Mouse (Mus musculus) Muller cell, postnatal 12 days (primary cell): ENCODE results near the gene Lmntd2.
A peak's percentile ranks its signal among the peaks of the same experiment; 100 is the strongest.
"Not testable (repeated sequence)": the region's sequence is repeated elsewhere in the genome, so short reads cannot be mapped to it uniquely, and the experiment has no call there.

Source experiments
- DNase-seq: peaks from one replicate; pipeline ENCODE4 v3.0.0-alpha.2; 2015; ENCODE audit errors: inconsistent ontology term

Lmntd2 gene

GRCm38 (mm10) chr7:141213605-141214235 lies at the start of gene Lmntd2:
Gene Lmntd2 (minus strand): TSS chr7:141214080.
- no peak for DNase-seq

DNA sequence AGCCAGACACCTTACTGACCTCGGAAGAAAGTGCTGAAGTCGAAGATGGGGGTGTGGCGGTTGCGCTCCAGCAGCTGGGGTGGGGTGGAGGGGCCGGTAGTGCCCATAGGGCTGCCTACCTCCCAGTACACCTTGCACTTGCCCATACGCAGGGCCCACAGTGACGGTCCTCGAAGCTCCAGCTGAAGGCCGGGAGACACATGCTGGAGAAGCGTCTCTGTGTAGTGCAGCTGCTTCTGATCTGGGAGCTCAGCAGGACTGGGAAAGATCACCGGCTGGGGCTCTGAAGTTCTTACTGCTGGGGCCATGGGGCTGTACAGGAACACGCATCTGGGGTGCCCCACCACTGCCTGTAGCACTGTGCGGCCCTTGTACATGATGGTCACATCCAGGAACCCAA lies 49.8 kb upstream of the Lmntd2 start:
- no peak for DNase-seq

DNA sequence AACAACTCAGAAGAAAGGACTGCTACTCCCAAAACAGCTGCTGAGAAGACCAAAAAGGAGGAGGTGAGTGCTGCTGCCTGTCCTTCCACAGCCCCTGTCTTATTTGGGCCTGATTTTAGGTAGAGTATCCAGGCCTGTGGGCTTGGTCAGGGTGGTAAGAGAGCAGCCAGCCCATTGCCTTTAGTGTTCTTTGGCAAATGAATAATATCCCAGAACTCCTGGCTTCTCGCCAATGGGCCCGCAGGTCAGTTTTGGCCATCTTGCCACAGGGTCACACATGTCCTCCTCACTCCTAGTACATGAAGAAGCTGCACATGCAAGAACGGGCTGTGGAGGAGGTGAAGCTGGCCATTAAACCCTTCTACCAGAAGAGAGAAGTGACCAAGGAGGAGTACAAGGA lies 47.6 kb upstream of the Lmntd2 start:
- DNase-seq, result no peak

- DNase-seq, result no peak
These were observed 42.3 kb upstream of the Lmntd2 start for GRCm38 (mm10) chr7:141256159-141256558.

DNA sequence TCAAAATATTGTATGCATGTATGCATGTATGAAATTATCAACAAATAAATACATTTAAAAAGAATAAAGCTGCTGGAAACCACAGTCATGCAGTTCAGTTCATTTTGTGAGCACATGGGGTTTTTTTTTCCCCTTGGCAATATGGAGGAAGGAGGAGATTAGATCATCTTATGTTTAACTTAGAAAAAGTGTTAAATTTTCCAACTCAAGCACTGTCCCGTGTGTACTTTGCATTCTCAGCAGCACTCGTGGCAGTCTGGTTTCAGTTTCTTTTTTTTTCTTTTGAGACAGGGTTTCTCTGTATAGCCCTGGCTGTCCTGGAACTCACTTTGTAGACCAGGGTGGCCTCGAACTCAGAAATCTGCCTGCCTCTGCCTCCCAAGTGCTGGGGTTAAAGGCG lies 36.6 kb upstream of the Lmntd2 start:
- not testable (repeated sequence) for DNase-seq

GRCm38 (mm10) chr7:141231551-141231950 lies 17.7 kb upstream of the Lmntd2 start:
- no peak for DNase-seq

DNA sequence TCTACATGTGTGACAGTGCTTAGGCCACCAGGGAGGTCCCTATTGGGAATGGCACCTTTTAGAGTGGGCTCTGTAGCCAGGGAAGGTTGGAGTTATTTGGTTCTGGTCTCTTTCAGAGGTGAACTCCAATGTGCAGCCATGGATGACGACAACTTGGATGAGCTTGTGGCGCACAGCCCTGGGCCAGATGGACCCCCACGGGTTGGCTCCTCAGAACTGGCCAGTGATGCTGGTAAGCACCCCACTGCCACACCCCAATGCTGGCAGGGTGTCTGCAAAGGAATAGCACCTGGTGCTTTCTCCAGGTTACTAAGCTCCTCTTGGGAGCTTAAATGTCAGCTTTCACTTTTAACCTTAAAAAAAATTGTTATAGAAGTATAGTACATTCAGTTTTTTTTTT lies 17.2 kb upstream of the Lmntd2 start:
- no peak for DNase-seq

- peak; percentile 35 for DNase-seq
These were observed 16.7 kb upstream of the Lmntd2 start for GRCm38 (mm10) chr7:141230570-141230969.

DNA sequence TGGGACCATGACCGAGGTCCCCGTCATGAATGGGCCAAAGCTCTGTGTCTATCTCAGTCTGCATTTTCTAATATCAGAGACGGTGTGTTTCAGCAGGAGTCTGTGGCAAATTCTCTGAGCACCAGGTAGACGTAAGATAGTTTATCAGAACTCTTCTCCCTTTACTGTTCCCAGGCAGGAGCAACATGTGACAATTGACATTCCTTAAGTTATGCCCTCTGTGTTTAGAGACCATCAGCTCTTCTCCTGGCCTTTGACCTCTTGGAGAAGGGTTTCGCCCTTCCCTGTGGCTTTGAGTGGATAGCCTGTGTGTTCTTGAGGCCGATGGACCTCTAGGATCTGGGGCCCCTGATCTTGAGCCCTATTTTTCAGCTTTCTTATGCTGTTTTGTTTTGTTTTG lies 15.8 kb upstream of the Lmntd2 start:
- no peak for DNase-seq

GRCm38 (mm10) chr7:141228279-141229067 lies 14.6 kb upstream of the Lmntd2 start, which contains the start of gene Phrf1:
Gene Phrf1 (plus strand): TSS chr7:141228784.
- peak; percentile 93 for DNase-seq

DNA sequence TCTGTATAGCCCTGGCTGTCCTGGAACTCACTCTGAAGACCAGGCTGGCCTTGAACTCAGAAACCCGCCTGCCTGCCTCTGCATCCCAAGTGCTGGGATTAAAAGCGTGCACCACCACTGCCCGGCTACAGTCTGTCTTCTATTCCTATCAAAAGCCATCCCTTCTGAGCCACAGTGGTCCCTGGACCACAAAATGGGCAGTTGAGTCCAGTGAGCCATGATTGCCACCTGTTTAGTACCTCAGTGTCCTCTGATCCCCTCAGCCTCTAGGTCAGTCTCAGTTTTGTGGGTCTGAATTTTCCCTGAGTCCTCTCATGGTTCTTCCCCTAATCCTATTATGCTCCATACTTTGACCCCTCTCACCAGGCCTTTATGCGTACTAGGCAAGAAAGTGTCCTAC lies 13.9 kb upstream of the Lmntd2 start:
- DNase-seq, result no peak

GRCm38 (mm10) chr7:141226535-141226934 lies 12.7 kb upstream of the Lmntd2 start:
- DNase-seq, result no peak

- DNase-seq, result no peak
These were observed 8.9 kb upstream of the Lmntd2 start for GRCm38 (mm10) chr7:141222696-141223215.

DNA sequence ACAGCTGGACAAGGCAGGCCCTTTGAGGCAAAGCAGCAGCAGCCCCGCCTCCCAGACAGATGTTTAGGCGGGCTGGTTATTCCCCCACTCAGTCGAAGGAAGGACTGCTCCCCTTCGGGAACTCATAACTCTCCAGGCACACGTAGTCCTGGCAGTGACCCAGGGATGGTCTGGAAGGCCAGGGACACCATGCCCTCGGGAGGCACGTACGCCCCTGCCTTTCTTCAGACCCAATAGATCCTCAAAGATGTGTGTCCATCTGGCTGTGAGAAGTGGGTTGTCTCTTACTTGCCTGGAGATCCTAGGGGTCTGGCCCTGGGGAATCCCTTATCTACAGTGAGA lies 8.2 kb upstream of the Lmntd2 start:
- no peak for DNase-seq

DNA sequence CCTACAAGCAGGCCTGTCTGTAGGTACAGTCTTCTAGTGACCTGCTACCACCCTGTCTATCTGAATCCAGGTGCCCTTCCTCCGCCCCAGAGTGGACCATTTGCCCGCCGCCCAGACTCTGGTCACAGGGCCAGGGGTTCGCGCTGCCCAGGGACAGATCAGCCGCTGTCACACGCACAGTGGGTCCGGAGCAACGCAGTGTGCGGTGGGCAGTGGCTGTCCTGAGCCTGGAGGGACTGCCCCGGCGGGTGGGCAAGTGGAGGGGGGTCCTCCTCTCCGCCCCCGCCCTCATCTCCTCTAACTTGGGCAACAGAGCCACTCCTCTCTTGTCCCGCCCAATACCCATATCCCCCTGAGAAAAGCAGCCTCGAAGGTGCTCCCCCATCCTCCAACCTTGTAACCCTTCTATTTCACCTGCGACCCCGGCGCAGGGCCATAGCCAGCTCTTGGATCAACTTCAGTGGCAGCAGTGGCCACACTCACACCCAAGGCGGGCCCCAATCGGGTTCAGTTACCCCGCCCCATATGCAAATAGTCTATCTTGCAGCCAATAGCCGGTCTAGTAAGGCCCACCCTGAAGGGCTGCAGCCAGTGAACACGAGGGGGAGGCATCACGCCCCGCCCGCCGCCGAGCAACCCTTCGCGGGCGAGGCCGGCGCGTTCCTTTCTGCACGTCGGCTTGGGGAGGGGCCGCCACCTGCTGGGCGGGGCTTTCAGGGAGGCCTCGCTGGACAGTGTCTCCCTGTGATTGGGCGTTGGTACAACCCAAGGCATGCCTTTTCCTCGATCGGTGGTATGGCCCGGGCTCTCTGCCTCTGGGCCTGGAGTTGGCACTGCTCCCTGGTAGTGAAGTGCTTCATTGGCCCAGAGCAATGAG lies 7.6 kb upstream of the Lmntd2 start:
- peak; percentile 100 for DNase-seq

DNA sequence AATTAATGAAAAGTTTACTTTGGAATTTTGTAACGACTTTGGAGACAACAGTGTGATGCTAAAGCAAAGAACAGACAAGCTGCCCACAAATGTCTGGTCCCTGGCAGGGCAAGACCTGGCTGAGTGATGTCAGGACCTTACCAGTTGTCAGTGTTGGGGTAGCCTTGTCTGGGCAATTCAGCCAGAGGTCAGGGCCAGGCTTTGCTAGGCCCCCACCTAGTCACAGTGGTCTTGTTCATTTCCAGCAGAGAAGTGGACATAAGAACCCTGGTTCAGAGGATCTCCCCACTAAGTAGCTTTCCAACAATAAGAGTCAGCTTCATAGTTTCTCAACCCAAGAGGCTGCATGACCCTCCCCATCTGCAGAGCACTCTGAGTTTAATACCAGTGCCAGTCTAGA lies 6.5 kb upstream of the Lmntd2 start:
- no peak for DNase-seq

DNA sequence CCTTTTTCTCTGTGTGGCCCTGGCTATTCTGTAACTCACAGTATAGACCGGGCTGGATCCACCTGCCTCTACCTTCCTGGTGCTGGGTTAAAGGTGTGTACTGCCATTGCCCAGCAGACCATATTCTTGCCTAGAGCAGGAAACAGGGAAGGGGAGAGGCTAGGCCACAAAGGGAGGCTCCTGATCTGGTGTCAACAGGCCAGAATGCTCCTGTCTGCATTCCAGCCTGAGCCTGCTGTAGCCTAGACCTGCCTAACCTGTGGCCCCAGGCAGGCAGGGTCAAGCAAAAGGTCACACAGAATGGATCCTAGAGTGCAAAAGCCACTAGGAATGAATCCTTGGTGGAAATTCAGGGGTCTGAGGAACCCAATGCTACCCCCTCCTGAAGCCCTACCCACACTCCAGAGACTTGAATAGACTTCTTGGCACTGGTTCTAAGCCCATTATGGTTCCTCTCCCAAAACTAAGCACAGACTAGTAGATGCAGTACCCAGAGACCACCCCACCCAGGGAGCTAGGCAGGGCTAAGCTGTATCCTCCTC lies 5.7 kb upstream of the Lmntd2 start:
- no peak for DNase-seq

DNA sequence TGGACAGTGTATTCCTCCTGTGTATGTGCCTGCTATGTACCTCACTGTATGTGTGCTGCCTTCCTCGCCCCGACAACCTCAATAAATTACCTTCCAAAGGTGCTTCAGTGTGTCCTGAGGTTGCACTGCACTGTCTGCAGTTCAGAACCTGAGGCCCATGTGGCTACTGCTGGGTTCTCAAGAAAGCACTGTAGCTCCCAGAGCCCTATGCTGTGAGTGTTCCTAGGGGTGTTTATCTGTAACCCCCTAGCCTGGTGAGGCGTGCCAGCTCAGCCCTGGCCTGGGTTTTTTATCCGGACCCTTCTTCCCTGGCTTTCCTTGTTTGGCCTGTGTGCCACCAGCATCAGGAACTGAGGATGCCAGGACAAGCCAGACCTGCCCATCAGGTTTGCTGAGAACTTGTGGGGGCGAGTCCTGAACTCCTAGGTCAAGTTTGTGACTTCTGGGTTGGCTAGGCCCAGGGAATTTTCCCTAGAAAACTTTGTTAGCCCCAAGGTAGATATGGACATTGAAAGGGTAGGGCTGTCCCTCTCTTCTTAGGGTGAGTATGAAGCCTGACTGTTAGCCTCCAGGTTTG lies 4.8 kb upstream of the Lmntd2 start:
- DNase-seq, result no peak

DNA sequence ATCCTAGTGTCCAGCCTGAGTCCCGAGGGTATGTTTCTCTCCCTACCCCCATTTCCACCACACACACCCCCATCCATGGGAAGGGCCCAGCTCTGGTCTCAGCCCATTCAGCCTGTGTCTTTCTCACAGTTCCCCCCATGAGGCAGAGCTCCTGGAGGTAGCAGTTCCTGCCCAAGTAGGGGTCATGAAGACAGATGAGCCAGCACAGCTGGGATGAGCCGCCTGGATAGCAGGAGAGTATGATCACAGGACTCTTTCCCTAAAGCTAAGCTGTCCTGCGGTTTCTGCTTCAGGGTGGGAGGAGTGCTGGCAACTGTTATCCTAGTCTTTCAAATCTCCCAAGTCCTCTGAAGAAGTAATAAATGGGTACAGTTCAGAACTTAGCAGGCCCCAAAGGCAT lies 4.3 kb upstream of the Lmntd2 start:
- DNase-seq, result no peak

GRCm38 (mm10) chr7:141217343-141218013 lies 3.6 kb upstream of the Lmntd2 start:
- DNase-seq, result no peak

GRCm38 (mm10) chr7:141216894-141217293 lies 3.0 kb upstream of the Lmntd2 start:
- DNase-seq, result no peak
